Mouse (Mus musculus) neural tube, embryonic 13.5 days (tissue): ENCODE data around the gene Cdh23. TPM values are rescaled to one million over a fixed set of nuclear protein-coding genes. Genes with fewer than 3 reads are reported as not detected.

Experiments used
- ATAC-seq: fragments of 200-750 bp; cut with Nextera tagmentation; 2 replicates; pipeline ENCODE4 v1.8.0; 2017; ENCODE audit warnings: low read depth, mild to moderate bottlenecking, moderate TSS enrichment, moderate library complexity
- H3K27ac ChIP-seq: fragments of 300-500 bp; sonication (generic); replicated peaks from 2 replicates; pipeline ENCODE4 v1.5.1; 2015; ENCODE audit warnings: moderate library complexity, mild to moderate bottlenecking, inconsistent platforms
- H3K27me3 ChIP-seq: fragments of 300-500 bp; sonication (generic); 2 replicates; pipeline ENCODE4 v1.6.1; 2015; ENCODE audit warnings: mild to moderate bottlenecking, inconsistent platforms
- H3K36me3 ChIP-seq: fragments of 300-500 bp; sonication (generic); 2 replicates; pipeline ENCODE4 v1.6.1; 2015; ENCODE audit warnings: mild to moderate bottlenecking, inconsistent platforms
- H3K4me1 ChIP-seq: fragments of 300-500 bp; sonication (generic); replicated peaks from 2 replicates; pipeline ENCODE4 v1.6.1; 2015; ENCODE audit warnings: inconsistent platforms
- H3K4me2 ChIP-seq: fragments of 300-500 bp; sonication (generic); 2 replicates; pipeline ENCODE4 v1.6.1; 2015; ENCODE audit warnings: inconsistent platforms, mild to moderate bottlenecking, moderate library complexity
- H3K4me3 ChIP-seq: fragments of 300-500 bp; sonication (generic); 2 replicates; pipeline ENCODE4 v1.5.1; 2015; ENCODE audit warnings: mild to moderate bottlenecking, inconsistent platforms
- H3K9ac ChIP-seq: fragments of 300-500 bp; sonication (generic); 2 replicates; pipeline ENCODE4 v1.6.1; 2015; ENCODE audit warnings: moderate library complexity, mild to moderate bottlenecking, inconsistent platforms
- H3K9me3 ChIP-seq: fragments of 300-500 bp; sonication (generic); 2 replicates; pipeline ENCODE4 v1.6.1; 2016; ENCODE audit warnings: inconsistent platforms
- WGBS: fragments of 180-500 bp; shearing (Covaris S2); methylation state at CpG from one replicate; pipeline ENCODE4 v1.1.7; 2015; 5-methylcytosine and 5-hydroxymethylcytosine counted together
- polyA plus RNA-seq: library from polyadenylated mRNA; unstranded; fragments of >200 nt; fragmentation: Nextera tagmentation; extraction: Ambion mirVana; gene quantifications from 2 replicates; pipeline ENCODE4 v1.2.1, GENCODE M21; 2015

Gene Cdh23
- polyA plus RNA-seq, 1 experiment from 2014 or later: 1.4 TPM

DNA sequence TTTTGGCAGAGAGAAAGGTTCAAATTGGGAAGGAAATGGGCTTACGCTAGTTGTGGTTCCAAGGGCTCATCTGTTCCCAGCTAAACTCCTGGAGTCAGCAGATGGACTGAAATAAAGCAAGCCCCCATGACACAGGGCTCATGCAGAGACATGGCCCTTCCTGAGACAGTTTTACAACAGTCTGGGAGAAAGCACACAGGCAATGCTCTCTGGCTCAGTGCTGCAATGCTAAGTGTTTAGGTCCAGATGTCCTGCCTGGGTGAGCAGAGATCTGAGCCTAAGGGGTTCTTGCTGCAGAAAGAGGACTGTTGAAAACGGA is 334.0 kb downstream of the Cdh23 start:
- Histone ChIP-seq H3K27ac (peak overlapping the region; percentile 54; the same call in 1 of the 2 replicates), H3K4me3 (no peak overlapping the region), H3K4me2 (no peak overlapping the region), H3K4me1 (peaks cover 43% of the 10 kb centered on the region), H3K9me3 (no peaks in the 10 kb centered on the region), H3K27me3 (no peaks in the 10 kb centered on the region), H3K9ac (no peak overlapping the region), H3K36me3 (no peaks in the 10 kb centered on the region)
- 21% methylated on average over 2 of the region's 2 CpGs for WGBS
- ATAC-seq: no peak

GRCm38 (mm10) chr10:60361615-60362309 is 334.5 kb downstream of the Cdh23 start:
- no peak for ATAC-seq
- H3K4me1 ChIP-seq: peaks cover 44% of the 10 kb centered on the region
- no peak overlapping the region for H3K4me3 ChIP-seq
- H3K27me3 ChIP-seq: no peaks in the 10 kb centered on the region
- no peaks in the 10 kb centered on the region for H3K36me3 ChIP-seq
- H3K9me3 ChIP-seq: no peaks in the 10 kb centered on the region
- 36% methylated on average over 12 of the region's 12 CpGs for WGBS
- H3K9ac ChIP-seq: no peak overlapping the region
- no peak overlapping the region for H3K4me2 ChIP-seq
- peak overlapping the region; percentile 54; the same call in 1 of the 2 replicates for H3K27ac ChIP-seq

DNA sequence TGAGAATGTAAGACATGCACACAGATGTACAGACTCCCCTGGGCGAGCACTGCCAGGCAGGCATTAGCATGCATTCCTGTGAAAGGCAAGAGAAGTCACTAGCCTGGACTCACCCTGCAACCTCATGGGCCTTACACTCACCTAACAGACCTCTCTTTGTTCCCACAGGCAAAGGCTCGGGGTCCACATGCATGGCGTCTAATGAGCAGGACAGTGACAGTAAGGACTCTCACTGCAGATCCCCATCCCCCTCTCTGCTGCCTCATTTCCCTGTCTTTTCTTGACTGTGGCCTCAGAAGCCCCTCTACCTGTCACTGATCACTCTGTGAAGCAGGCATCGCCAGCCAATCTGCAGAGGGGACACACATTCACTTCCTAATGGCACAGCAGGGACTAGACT is 337.5 kb downstream of the Cdh23 start:
- Histone ChIP-seq H3K36me3 (no peaks in the 10 kb centered on the region), H3K9me3 (no peaks in the 10 kb centered on the region), H3K4me2 (no peak overlapping the region), H3K4me1 (peaks cover 36% of the 10 kb centered on the region), H3K27me3 (no peaks in the 10 kb centered on the region), H3K27ac (no peak overlapping the region), H3K4me3 (no peak overlapping the region), H3K9ac (no peak overlapping the region)
- WGBS: 31% methylated on average over 4 of the region's 4 CpGs
- no peak for ATAC-seq

- no peak for ATAC-seq
- 96% methylated on average over 14 of the region's 14 CpGs for WGBS
- H3K4me1 ChIP-seq: peaks cover 40% of the 10 kb centered on the region
- H3K36me3 ChIP-seq: no peaks in the 10 kb centered on the region
- H3K27ac ChIP-seq: no peak overlapping the region
- H3K9ac ChIP-seq: no peak overlapping the region
- no peak overlapping the region for H3K4me2 ChIP-seq
- no peaks in the 10 kb centered on the region for H3K9me3 ChIP-seq
- no peaks in the 10 kb centered on the region for H3K27me3 ChIP-seq
- no peak overlapping the region for H3K4me3 ChIP-seq
Measured at GRCm38 (mm10) chr10:60357901-60358300, 338.4 kb downstream of the Cdh23 start.

GRCm38 (mm10) chr10:60357441-60357840 is 338.8 kb downstream of the Cdh23 start:
- ATAC-seq: no peak
- Histone ChIP-seq H3K4me2 (no peak overlapping the region), H3K9me3 (no peaks in the 10 kb centered on the region), H3K9ac (no peak overlapping the region), H3K27me3 (no peaks in the 10 kb centered on the region), H3K4me1 (peaks cover 36% of the 10 kb centered on the region), H3K4me3 (no peak overlapping the region), H3K27ac (no peak overlapping the region), H3K36me3 (no peaks in the 10 kb centered on the region)
- WGBS: 85% methylated on average over 4 of the region's 4 CpGs

DNA sequence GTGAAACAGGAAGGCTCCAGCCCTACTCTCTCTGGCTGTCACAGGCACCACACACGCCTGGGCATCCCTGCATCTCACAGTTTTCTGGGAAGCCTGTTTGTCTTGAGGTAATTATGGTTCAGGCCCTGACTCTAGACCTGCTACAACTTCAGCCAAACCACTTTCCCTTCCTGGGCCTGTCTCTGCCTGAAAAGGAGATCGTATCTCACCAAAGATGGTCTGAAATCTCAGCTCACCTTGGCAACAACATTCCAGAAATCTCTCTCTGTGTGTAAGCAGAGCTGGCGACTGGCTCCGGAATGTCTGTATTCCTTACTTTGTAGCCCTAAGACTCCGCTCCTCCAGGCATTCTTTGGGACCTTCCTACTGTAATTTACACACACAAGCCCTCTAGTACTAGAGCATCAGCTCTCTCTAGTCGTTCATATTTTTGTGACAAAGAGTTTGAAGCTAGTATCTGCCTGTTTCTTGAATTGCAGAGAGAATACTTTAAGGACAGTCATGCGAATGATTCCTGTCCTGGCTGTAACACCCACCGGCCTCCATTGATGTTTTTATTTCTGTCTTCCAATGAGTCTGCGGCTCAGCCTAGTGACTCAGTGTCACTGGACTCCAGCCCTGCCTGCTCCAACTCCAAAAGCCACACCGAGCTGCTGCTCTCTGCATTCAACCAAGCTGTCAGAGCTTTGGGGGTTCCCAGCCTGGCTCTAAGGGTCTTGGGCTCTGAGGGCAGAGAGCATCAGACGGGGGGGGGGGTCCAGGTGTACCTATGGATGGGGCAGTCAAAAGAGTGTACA is 341.2 kb downstream of the Cdh23 start:
- H3K4me2 ChIP-seq: no peak overlapping the region
- H3K4me3 ChIP-seq: no peak overlapping the region
- H3K27me3 ChIP-seq: no peaks in the 10 kb centered on the region
- WGBS: 78% methylated on average over 11 of the region's 11 CpGs
- ATAC-seq: no peak
- no peak overlapping the region for H3K27ac ChIP-seq
- H3K36me3 ChIP-seq: no peaks in the 10 kb centered on the region
- H3K9ac ChIP-seq: no peak overlapping the region
- no peaks in the 10 kb centered on the region for H3K9me3 ChIP-seq
- peaks cover 42% of the 10 kb centered on the region for H3K4me1 ChIP-seq

DNA sequence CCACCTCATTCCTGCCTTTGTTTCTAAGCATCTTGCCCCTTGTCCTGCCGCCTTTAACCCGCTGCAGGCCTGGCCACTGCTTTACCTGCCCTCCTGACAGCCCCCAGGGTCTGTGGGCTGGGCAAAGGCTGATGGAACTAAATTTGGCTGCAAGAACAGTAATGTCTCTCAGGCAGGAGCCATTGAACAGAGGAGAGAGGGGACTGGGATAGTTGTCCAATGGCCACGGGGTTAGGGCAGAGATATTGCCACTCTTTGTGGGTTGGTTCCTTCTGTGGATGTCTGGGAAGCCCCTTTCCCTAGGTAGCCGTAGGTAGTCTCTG is 342.3 kb downstream of the Cdh23 start:
- H3K9me3 ChIP-seq: no peaks in the 10 kb centered on the region
- WGBS: 92% methylated on average over 4 of the region's 4 CpGs
- H3K4me1 ChIP-seq: peaks cover 44% of the 10 kb centered on the region
- no peak overlapping the region for H3K4me2 ChIP-seq
- no peaks in the 10 kb centered on the region for H3K27me3 ChIP-seq
- no peak overlapping the region for H3K27ac ChIP-seq
- H3K9ac ChIP-seq: no peak overlapping the region
- ATAC-seq: no peak
- no peaks in the 10 kb centered on the region for H3K36me3 ChIP-seq
- H3K4me3 ChIP-seq: no peak overlapping the region

DNA sequence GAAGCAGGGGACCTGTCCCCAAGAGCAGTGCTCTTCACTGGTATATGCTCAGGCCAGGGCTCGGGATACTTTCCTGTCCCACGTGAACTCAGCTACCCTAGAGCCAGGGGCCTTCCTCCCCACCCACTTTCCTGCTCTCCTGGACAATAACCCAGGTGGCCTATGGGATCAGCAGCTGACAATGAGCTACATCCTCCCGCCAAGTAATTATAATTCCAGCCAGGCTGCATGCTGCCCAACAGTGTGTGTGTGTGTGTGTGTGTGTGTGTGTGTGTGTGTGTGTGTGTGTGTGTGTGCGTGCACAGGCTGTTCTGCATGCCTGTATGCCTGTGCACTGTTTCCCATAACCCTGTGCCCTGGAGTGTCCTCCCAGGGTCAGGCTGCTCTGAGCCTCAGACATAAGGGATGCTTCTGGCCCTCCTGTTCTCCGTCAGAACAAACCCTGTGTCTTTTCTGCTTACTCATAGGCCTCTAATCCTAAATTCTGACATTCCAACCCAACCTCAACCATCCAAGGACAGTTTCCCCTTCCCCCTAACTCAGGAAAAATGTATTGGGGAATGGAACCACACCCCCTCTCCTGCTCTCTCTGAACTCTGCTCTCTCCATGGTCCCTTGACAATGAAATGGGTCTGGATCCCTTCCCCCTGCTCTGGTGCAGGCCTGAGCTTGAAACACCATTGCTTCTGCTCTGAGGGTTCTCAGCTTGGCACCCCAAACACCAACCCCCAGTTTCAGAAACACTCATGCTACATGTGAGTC is 342.9 kb downstream of the Cdh23 start:
- Histone ChIP-seq H3K4me1 (peaks cover 45% of the 10 kb centered on the region), H3K27me3 (no peaks in the 10 kb centered on the region), H3K9ac (no peak overlapping the region), H3K27ac (0 out of 2 replicates have a peak overlapping the region, but pooled peaks have one; percentile 9), H3K36me3 (no peaks in the 10 kb centered on the region), H3K4me2 (no peak overlapping the region), H3K9me3 (no peaks in the 10 kb centered on the region), H3K4me3 (no peak overlapping the region)
- ATAC-seq: no peak
- 68% methylated on average over 5 of the region's 5 CpGs for WGBS

- H3K4me2 ChIP-seq: peak overlapping the region; percentile 16; the same call in 1 of the 2 replicates
- WGBS: 17% methylated on average over 7 of the region's 7 CpGs
- ATAC-seq: peak; percentile 60
- no peak overlapping the region for H3K9ac ChIP-seq
- peaks cover 55% of the 10 kb centered on the region for H3K4me1 ChIP-seq
- H3K9me3 ChIP-seq: no peaks in the 10 kb centered on the region
- H3K27me3 ChIP-seq: peaks cover 14% of the 10 kb centered on the region
- H3K4me3 ChIP-seq: no peak overlapping the region
- no peaks in the 10 kb centered on the region for H3K36me3 ChIP-seq
- H3K27ac ChIP-seq: peak overlapping the region; percentile 78
Measured at GRCm38 (mm10) chr10:60351761-60352455, 344.4 kb downstream of the Cdh23 start.

DNA sequence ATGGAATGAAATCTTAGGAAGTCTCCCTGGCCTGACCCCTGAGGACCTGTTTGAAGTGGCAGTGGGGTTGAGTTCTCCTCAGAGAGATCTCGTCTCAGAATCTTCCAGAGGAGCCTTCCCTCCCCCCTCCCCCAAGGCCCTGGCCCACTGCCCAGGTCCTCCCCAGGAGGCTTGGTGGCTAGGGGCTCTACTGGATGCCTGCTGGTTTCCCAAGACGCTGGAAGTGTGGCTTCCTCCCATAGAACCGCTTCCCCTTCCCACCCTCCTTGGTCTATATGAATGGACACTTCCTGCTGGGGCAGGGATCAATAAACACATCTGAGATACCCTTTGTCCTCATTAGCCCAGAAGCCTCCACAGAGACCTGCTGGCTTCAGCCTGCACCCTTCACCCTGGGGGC is 345.0 kb downstream of the Cdh23 start:
- peaks cover 61% of the 10 kb centered on the region for H3K4me1 ChIP-seq
- peak overlapping the region; percentile 16; the same call in 1 of the 2 replicates for H3K4me2 ChIP-seq
- peaks cover 19% of the 10 kb centered on the region for H3K27me3 ChIP-seq
- no peaks in the 10 kb centered on the region for H3K36me3 ChIP-seq
- H3K9me3 ChIP-seq: no peaks in the 10 kb centered on the region
- WGBS: 17% methylated on average over 3 of the region's 3 CpGs
- ATAC-seq: no peak
- peak overlapping the region; percentile 78 for H3K27ac ChIP-seq
- H3K9ac ChIP-seq: no peak overlapping the region
- H3K4me3 ChIP-seq: no peak overlapping the region

GRCm38 (mm10) chr10:60350805-60351167 is 345.5 kb downstream of the Cdh23 start:
- peaks cover 66% of the 10 kb centered on the region for H3K4me1 ChIP-seq
- H3K27me3 ChIP-seq: peaks cover 23% of the 10 kb centered on the region
- WGBS: 53% methylated on average over 3 of the region's 3 CpGs
- H3K4me3 ChIP-seq: no peak overlapping the region
- H3K9ac ChIP-seq: no peak overlapping the region
- no peaks in the 10 kb centered on the region for H3K36me3 ChIP-seq
- H3K9me3 ChIP-seq: no peaks in the 10 kb centered on the region
- no peak for ATAC-seq
- peak overlapping the region; percentile 78 for H3K27ac ChIP-seq
- peak overlapping the region; percentile 22; the same call in 1 of the 2 replicates for H3K4me2 ChIP-seq
